Mouse (Mus musculus) thymus, postnatal 10 days (tissue): ENCODE data around the gene Tbc1d30.
"Not testable (repeated sequence)": the region's sequence is repeated elsewhere in the genome, so short reads cannot be mapped to it uniquely, and the experiment has no call there.

Experiments
- DNase-seq, 2 experiments: peaks; one replicate each; pipeline ENCODE4 v3.0.0; 2021; ENCODE audit warnings: low spot score in 2 of 2

Gene Tbc1d30

GRCm38 (mm10) chr10:121365781-121366272 is 14.7 kb upstream of the Tbc1d30 start:
- DNase-seq, result no peak

DNA sequence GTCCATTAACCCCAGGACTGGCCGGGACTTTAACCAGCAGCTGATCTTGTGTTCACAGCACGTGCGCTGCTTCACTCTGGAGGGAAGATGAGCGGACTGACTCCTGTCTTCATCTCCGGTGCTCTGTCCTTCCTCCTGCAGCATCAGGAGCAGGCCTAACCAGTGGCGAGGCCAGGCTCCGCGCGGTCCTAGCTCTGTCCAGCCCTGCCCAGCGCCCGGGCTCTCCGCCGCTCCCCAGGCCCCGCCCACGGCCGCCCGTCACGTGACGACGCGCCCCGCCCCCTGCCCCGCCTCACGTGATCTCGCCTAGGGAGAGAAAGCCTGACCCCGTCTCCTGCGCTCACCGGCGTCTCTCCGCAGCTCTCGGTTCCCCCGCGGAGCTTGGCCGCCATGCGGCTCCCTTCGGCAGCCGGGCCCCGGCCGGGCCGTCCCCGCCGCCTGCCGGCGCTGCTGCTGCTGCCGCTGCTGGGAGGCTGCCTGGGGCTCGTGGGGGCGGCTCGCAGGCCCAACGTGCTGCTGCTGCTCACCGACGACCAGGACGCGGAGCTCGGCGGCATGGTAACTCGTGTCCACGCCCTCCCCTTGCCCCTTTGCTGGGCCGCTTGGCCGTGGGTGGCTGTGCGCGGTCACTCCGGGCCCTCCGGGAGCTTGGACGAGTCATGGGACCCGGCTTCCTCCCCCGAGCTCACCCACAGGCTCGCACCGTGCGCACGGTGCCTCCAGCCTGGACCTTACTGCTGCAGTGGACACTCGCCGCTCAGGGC is 13.9 kb upstream of the Tbc1d30 start, which contains the start of gene Gns:
Gene Gns, plus strand, starts transcription at position 290 of the 764 bp plus-strand sequence.
- DNase-seq, result peak; percentile 65 to 81

DNA sequence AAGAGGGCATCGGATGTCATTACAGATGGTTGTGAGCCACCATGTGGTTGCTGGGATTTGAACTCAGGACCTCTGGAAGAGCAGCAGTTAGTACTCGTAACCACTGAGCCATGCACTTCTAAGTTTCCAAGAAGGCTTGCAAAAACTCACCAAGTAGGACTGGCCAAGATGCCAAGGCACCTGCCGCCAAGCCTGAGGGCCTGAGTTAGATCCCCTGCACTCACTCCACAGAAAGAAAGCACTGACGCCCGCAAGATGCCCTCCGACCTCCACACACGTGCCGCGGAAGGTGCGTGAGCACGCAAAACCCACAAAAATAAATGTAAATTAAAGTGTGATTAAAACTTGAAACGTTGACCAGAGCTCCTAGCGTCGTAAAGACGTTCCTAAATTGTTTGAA is 13.2 kb upstream of the Tbc1d30 start:
- no peak for DNase-seq

DNA sequence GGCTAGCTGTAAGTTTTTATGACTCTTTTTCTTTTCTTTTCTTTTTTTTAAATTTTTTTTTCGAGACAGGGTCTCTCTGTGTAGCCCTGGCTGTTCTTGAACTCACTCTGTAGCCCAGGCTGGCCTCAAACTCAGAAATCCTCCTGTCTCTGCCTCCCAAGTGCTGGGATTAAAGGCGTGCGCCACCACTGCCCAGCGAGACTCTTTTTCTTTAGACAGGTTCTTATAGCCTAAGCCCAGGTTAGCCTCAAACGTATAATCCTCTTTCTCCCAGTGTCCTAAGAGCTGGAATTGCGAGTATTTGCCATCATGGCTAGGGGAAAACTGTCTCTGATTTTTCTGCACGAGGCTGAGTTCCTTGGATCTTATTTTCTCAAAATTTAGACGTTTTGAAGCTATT is 12.1 kb upstream of the Tbc1d30 start:
- DNase-seq, result no peak

DNA sequence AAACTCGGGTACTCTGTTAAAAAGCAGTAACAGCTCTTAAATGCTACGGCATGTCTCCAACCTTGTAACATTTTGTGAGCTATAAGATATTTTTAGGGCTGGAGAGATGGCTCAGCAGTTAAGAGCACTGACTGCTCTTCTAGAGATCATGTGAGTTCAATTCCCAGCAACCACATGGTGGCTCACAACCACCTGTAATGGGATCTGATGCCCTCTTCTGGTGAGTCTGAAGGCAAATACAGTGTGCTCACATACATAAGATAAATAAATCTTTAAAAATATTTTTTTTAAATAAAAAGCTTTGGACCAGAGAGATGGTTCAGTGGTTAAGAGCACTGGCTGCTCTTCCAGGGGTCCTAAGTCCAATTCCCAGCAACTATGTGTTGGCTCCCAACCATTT is 9.3 kb upstream of the Tbc1d30 start:
- DNase-seq, result no peak

DNA sequence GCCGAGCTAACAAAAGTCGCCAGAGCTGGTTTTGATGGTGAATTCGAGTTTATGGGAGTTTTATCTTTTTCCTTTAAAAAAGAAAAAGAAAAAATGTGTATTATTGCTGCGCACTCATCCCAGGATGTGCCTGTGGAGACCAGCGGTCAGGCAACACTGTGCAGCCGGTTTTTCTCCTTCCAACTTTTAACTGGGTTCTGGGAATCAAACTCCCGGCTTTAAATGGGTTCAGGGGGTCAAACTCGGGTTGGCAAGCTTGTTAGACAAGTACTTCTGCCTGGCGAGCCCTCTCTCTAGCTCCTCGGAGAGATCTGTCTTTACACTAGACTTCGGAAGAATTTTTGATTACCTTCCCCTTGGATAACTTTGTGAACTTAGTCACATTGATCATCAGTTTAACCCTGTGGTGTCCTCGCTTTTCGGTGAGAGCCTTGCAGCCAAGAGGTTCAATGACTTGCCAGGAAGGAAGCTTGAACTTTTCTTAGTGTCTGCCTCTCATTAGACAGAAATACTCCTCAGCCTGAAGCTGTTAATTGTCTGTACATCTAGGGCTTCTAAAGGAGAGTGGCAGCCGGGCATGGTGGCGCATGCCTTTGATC is 713 bp upstream of the Tbc1d30 start:
- DNase-seq, result no peak

DNA sequence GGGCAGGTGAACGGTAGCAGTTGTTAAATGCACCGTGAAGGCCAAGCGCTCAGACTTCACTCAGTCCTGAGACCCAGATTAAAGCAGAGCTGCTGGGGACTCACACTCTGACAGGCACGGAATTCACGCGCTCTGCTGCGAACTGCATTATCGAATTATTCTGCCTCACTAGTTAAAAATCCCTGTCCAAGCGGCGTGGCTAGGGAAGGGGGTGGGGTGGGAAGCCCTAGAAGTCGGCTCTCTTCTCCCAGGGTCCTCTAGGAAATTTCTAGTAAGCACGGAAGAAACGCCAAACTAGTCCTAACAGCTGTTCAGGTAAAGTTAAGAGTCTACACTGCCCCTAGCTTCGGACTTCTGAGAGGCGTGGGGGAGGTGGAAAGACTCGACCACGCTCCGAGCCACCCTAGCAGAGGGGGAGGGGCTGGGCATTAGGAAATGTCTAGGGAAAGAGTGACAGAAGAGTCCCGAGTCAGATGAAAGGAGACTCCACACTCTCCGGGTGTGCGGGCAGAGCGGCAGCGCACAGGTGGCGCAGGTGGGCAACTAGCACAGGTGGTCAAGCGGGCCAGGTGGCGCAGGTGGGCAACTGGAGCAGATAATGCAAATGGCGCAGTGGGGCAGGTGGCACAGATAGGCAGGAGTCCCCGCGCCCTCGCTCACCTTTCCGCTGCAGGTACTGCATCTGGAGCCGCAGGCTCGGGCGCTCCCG is 567 bp downstream of the Tbc1d30 start:
- no peak for DNase-seq

- DNase-seq, result no peak
These were observed 1.8 kb downstream of the Tbc1d30 start for GRCm38 (mm10) chr10:121349244-121349643.

GRCm38 (mm10) chr10:121343867-121344266 is 7.2 kb downstream of the Tbc1d30 start:
- no peak for DNase-seq

- no peak for DNase-seq
These were observed 8.8 kb downstream of the Tbc1d30 start for GRCm38 (mm10) chr10:121342260-121342659.

GRCm38 (mm10) chr10:121340754-121341593 is 10.1 kb downstream of the Tbc1d30 start:
- DNase-seq, result no peak

- DNase-seq, result not testable (repeated sequence)
These were observed 14.5 kb downstream of the Tbc1d30 start for GRCm38 (mm10) chr10:121336536-121336935.

- peak; percentile 44 to 72 for DNase-seq
These were observed 16.5 kb downstream of the Tbc1d30 start for GRCm38 (mm10) chr10:121334576-121334975.

GRCm38 (mm10) chr10:121330940-121331339 is 20.1 kb downstream of the Tbc1d30 start:
- peak; percentile 32 to 72 for DNase-seq

GRCm38 (mm10) chr10:121329586-121329985 is 21.5 kb downstream of the Tbc1d30 start:
- no peak for DNase-seq

DNA sequence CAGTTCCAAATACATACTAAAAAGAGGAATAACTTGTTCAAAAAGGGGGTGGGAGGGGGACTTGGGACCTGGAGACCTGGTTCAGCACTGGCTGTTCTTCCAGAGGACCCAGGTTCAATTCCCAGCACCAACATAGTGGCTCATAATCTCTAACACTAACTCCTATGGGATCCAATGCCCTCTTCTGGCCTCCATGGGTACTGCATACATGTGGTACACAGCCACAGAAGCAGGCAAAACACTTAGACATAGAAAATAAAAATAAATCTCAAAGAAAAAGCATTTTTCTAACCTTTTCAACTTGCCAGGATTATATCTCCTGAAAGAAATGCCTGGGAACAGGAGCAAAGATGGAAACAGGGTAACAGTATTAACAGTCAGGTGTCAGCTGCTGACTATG is 24.9 kb downstream of the Tbc1d30 start:
- no peak for DNase-seq

DNA sequence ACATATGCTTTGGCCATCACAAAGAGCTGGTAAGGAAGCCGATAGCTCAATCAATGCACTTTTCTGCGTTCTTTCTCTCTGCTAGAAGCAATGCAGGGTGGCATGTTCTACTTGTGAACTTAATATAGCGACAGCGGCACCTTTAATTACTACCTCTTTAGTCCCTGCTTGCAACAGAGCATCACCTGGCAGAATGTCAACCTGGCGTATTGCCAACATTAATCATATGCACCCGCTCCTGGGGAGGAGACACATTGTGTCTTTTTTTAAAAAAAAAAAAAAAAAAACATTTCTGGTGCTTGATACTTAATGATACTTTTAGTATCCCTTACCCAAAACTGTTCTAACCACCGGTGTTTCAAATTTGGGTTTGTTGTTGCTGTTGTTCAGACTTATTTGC is 27.6 kb downstream of the Tbc1d30 start:
- DNase-seq, result no peak

DNA sequence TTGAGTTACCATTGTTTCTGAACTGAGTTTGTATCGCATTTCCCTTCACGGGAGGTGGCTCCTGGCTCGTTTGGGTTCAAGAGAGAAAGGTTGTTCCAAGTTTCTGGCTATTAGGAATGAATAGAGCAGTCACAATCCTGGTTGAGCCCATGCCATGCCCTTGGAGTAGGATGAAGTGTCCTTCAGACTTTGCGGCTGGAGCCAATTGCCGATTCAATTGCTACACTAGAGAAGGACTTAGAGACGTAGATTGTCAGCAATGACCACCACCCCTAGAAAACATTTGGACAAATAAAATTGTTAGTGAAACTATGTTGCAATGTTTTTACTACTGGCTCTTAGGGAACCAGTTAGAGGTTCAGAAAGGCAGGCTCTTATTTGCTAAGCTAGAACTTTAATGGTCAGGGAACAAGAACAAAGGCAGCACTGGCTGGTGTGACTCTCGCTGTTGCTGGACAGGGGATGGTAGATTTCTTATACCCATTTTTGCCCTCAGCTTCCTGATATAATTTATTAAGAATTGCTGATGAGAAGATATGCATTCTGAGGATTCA is 32.6 kb downstream of the Tbc1d30 start:
- no peak for DNase-seq

DNA sequence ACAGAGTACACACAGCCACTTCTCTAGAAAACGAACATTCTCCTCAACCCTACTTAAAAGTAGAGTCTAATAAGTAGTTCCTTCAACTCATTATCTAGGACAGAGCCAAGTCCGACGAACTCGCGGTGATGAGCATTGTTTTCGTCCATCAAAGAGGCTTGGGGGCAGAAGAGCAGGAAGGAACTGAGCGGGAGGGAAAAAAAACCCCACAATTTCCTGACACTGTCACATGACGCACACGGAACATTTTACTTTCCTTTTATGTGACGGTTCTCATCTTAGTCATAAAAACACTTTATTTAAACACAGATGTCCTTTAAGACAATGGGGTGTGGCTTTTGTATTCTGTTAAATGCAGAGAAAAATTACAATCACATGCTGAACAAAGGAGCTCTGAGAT is 34.7 kb downstream of the Tbc1d30 start:
- DNase-seq, result no peak

DNA sequence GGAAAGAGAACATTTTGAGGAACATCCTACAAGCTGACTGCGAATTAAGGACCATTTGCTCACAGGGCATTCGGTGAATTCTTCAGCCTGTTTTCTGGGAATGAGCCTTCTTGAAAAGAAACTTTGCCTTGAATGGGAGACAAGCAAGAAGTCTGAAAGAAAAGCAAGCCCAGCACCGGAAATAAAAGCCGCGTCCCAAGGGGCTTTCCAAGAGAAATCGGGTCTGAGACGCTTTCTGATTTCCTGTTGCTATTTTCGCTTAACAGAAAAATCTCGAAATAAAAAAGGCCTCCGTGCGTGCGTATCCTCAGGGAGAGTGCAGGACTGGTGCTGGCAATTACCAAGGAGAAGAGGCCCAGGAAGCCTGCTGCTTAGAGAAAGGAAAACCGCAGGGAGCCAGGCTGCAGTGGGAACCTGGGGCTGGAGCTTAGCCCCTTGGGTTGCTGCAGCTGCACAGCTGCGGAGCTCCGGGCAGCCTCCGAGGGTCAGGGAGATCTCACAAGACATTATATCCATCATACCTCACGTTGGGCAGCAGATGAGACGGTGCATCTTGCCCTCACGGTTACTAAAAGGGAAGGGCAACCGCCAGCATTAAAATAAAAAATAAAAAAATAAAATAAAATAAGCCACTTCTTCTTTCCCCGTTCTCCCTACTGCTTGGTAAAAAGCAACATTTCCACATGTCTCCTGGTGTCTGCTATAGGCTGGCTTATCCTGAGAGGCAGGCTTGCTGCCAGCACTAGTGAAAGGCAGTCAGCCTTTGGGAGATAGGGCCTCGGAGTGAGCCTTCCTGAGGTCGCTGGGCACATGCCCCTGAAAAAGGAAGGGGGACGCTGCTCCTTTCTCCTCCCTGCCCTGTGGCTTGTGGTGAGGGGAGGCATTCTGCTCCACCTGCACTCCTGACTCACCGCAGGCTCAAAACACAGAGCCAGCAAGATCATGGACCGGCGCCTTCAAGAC is 35.5 kb downstream of the Tbc1d30 start:
- no peak for DNase-seq
